In genomic region chr7:126536466-126536865, GRCm38 (mm10) we compare ENCODE assay signal across 8 mouse cellular contexts. TPM values are rescaled to one million over a fixed set of nuclear protein-coding genes. Genes with fewer than 3 reads are reported as not detected.
DNase-seq lines count a peak whose midpoint lies in the region; ATAC-seq lines count a peak whose summit lies in the region.
"Had no signal": no experiment of that assay in that cellular context is flagged by ENCODE, and none has a peak within 500 bp of the region (broad histone marks: within the 10 kb centered on the region; RNA-seq: fewer than 3 reads in every experiment).

No protein-coding gene starts in this region.

- DNase-seq in liver, embryonic 11.5 days (ENCODE audit: low spot score), result no peak
- DNase-seq in liver, result no peak
- no peak for DNase-seq in frontal cortex, postnatal 14 days (ENCODE audit: low spot score in 2 of 2)
- no peak for DNase-seq in adrenal gland, postnatal 14 days
- DNase-seq: cerebellum, adult 11-12 months had no signal

- H3K4me2 ChIP-seq in liver, embryonic 11.5 days, result peak overlapping the region; percentile 85
- peak overlapping the region; percentile 70 for H3K4me2 ChIP-seq in forebrain, embryonic 13.5 days
- peak overlapping the region; percentile 79 for H3K4me2 ChIP-seq in limb, embryonic 12.5 days
- peak overlapping the region; percentile 93 for H3K4me2 ChIP-seq in neural tube, embryonic 15.5 days

- no peaks in the 10 kb centered on the region for H3K4me1 ChIP-seq in liver, embryonic 11.5 days (replicated peaks; ENCODE audit: control insufficient read depth, insufficient read depth, low read length)
- peaks cover 5% of the 10 kb centered on the region; the same call in 1 of the 2 replicates for H3K4me1 ChIP-seq in forebrain, embryonic 13.5 days
- no peaks in the 10 kb centered on the region for H3K4me1 ChIP-seq in limb, embryonic 12.5 days (replicated peaks)
- peaks cover 14% of the 10 kb centered on the region for H3K4me1 ChIP-seq in neural tube, embryonic 15.5 days

- H3K9ac ChIP-seq in liver, embryonic 11.5 days (ENCODE audit: low read depth, low read length), result no peak overlapping the region
- H3K9ac ChIP-seq in forebrain, embryonic 13.5 days, result peak overlapping the region; percentile 72
- H3K9ac ChIP-seq in limb, embryonic 12.5 days (replicated peaks), result no peak overlapping the region
- H3K9ac ChIP-seq in neural tube, embryonic 15.5 days (replicated peaks), result peak overlapping the region; percentile 60

- H3K27ac ChIP-seq in liver, embryonic 11.5 days (ENCODE audit: low read depth, low read length), result no peak overlapping the region
- no peak overlapping the region for H3K27ac ChIP-seq in forebrain, embryonic 13.5 days
- no peak overlapping the region for H3K27ac ChIP-seq in limb, embryonic 12.5 days
- no peak overlapping the region for H3K27ac ChIP-seq in neural tube, embryonic 15.5 days (replicated peaks)

- H3K4me3 ChIP-seq in liver, embryonic 11.5 days (ENCODE audit: low read depth, low read length), result peak overlapping the region; percentile 55
- peak overlapping the region; percentile 48 for H3K4me3 ChIP-seq in forebrain, embryonic 13.5 days
- peak overlapping the region; percentile 49 for H3K4me3 ChIP-seq in limb, embryonic 12.5 days (replicated peaks)
- peak overlapping the region; percentile 47 for H3K4me3 ChIP-seq in neural tube, embryonic 15.5 days (replicated peaks)

- ATAC-seq in liver, embryonic 11.5 days (replicated peaks; ENCODE audit: low FRiP score), result no peak
- ATAC-seq in forebrain, embryonic 13.5 days, result no peak
- no peak for ATAC-seq in limb, embryonic 12.5 days (ENCODE audit: insufficient number of reproducible peaks, insufficient read depth, low FRiP score, low TSS enrichment, low read depth)
- ATAC-seq in neural tube, embryonic 15.5 days (ENCODE audit: low FRiP score), result no peak

- H3K9me3 ChIP-seq in liver, embryonic 11.5 days (ENCODE audit: control insufficient read depth, low read length), result no peaks in the 10 kb centered on the region
- H3K9me3 ChIP-seq in forebrain, embryonic 13.5 days (replicated peaks), result no peaks in the 10 kb centered on the region
- no peaks in the 10 kb centered on the region for H3K9me3 ChIP-seq in limb, embryonic 12.5 days
- H3K9me3 ChIP-seq in neural tube, embryonic 15.5 days (replicated peaks), result no peaks in the 10 kb centered on the region

- H3K27me3 ChIP-seq in liver, embryonic 11.5 days (replicated peaks; ENCODE audit: control insufficient read depth, insufficient read depth, low read length), result peaks cover 17% of the 10 kb centered on the region
- peaks cover 14% of the 10 kb centered on the region for H3K27me3 ChIP-seq in forebrain, embryonic 13.5 days
- H3K27me3 ChIP-seq in limb, embryonic 12.5 days, result peaks cover 26% of the 10 kb centered on the region
- peaks cover 9% of the 10 kb centered on the region for H3K27me3 ChIP-seq in neural tube, embryonic 15.5 days (replicated peaks)

- 61% methylated on average over 9 of the region's 9 CpGs for WGBS in liver, embryonic 11.5 days
- 54% methylated on average over 9 of the region's 9 CpGs for WGBS in forebrain, embryonic 13.5 days
- 61% methylated on average over 9 of the region's 9 CpGs for WGBS in limb, embryonic 12.5 days
- WGBS in neural tube, embryonic 15.5 days, result 63% methylated on average over 9 of the region's 9 CpGs

- no peaks in the 10 kb centered on the region for H3K36me3 ChIP-seq in liver, embryonic 11.5 days (ENCODE audit: control insufficient read depth, insufficient read depth, low read length)
- H3K36me3 ChIP-seq in forebrain, embryonic 13.5 days (ENCODE audit: poor library complexity, severe bottlenecking), result no peaks in the 10 kb centered on the region
- H3K36me3 ChIP-seq in limb, embryonic 12.5 days, result no peaks in the 10 kb centered on the region
- no peaks in the 10 kb centered on the region for H3K36me3 ChIP-seq in neural tube, embryonic 15.5 days

RNA-seq across cellular contexts. Expression of gene Eif3c, which starts 29.7 kb away (rescaled TPM):
- 195 and 201 TPM in 2 replicates for polyA plus RNA-seq in liver, embryonic 11.5 days (2014; fragmentation: Nextera tagmentation; extraction: Ambion mirVana)
- polyA plus RNA-seq in forebrain, embryonic 13.5 days (2015; fragmentation: Nextera tagmentation; extraction: Ambion mirVana), result 209 and 212 TPM in 2 replicates
- polyA plus RNA-seq in limb, embryonic 12.5 days (2016; fragmentation: Nextera tagmentation; extraction: Ambion mirVana), result 202 and 205 TPM in 2 replicates
- 178 and 194 TPM in 2 replicates for polyA plus RNA-seq in neural tube, embryonic 15.5 days (2015; fragmentation: Nextera tagmentation; extraction: Ambion mirVana)
- 241 and 262 TPM in 2 replicates for total RNA-seq in adrenal gland, postnatal 14 days (2021)

RNA-seq across cellular contexts. Expression of gene Atxn2l, which starts 33.2 kb away (rescaled TPM):
- polyA plus RNA-seq in liver, embryonic 11.5 days (2014; fragmentation: Nextera tagmentation; extraction: Ambion mirVana), result 71.4 and 75.7 TPM in 2 replicates
- 52.4 and 60.0 TPM in 2 replicates for polyA plus RNA-seq in forebrain, embryonic 13.5 days (2015; fragmentation: Nextera tagmentation; extraction: Ambion mirVana)
- polyA plus RNA-seq in limb, embryonic 12.5 days (2016; fragmentation: Nextera tagmentation; extraction: Ambion mirVana), result 59.6 and 65.8 TPM in 2 replicates
- polyA plus RNA-seq in neural tube, embryonic 15.5 days (2015; fragmentation: Nextera tagmentation; extraction: Ambion mirVana), result 66.0 and 69.5 TPM in 2 replicates
- total RNA-seq in adrenal gland, postnatal 14 days (2021), result 90.3 and 96.7 TPM in 2 replicates

RNA-seq across cellular contexts. Expression of gene Apobr, which starts 48.3 kb away (rescaled TPM):
- 0.68 and 1.4 TPM in 2 replicates for polyA plus RNA-seq in liver, embryonic 11.5 days (2014; fragmentation: Nextera tagmentation; extraction: Ambion mirVana)
- 0.38 and 0.46 TPM in 2 replicates for polyA plus RNA-seq in forebrain, embryonic 13.5 days (2015; fragmentation: Nextera tagmentation; extraction: Ambion mirVana)
- polyA plus RNA-seq in limb, embryonic 12.5 days (2016; fragmentation: Nextera tagmentation; extraction: Ambion mirVana), result 0.56 and 0.90 TPM in 2 replicates
- polyA plus RNA-seq in neural tube, embryonic 15.5 days (2015; fragmentation: Nextera tagmentation; extraction: Ambion mirVana), result 0.22 and 1.3 TPM in 2 replicates
- total RNA-seq in adrenal gland, postnatal 14 days (2021), result 2.9 and 3.5 TPM in 2 replicates

RNA-seq across cellular contexts. Expression of gene Cln3, which starts 49.2 kb away (rescaled TPM):
- polyA plus RNA-seq in liver, embryonic 11.5 days (2014; fragmentation: Nextera tagmentation; extraction: Ambion mirVana), result 19.7 and 25.2 TPM in 2 replicates
- 26.3 and 30.8 TPM in 2 replicates for polyA plus RNA-seq in forebrain, embryonic 13.5 days (2015; fragmentation: Nextera tagmentation; extraction: Ambion mirVana)
- 34.0 TPM in 2 replicates for polyA plus RNA-seq in limb, embryonic 12.5 days (2016; fragmentation: Nextera tagmentation; extraction: Ambion mirVana)
- polyA plus RNA-seq in neural tube, embryonic 15.5 days (2015; fragmentation: Nextera tagmentation; extraction: Ambion mirVana), result 32.6 and 32.7 TPM in 2 replicates
- total RNA-seq in adrenal gland, postnatal 14 days (2021), result 25.3 and 31.1 TPM in 2 replicates

RNA-seq across cellular contexts. Expression of gene Tufm, which starts 49.3 kb away (rescaled TPM):
- 193 and 211 TPM in 2 replicates for polyA plus RNA-seq in liver, embryonic 11.5 days (2014; fragmentation: Nextera tagmentation; extraction: Ambion mirVana)
- polyA plus RNA-seq in forebrain, embryonic 13.5 days (2015; fragmentation: Nextera tagmentation; extraction: Ambion mirVana), result 114 and 123 TPM in 2 replicates
- 137 and 140 TPM in 2 replicates for polyA plus RNA-seq in limb, embryonic 12.5 days (2016; fragmentation: Nextera tagmentation; extraction: Ambion mirVana)
- 139 and 147 TPM in 2 replicates for polyA plus RNA-seq in neural tube, embryonic 15.5 days (2015; fragmentation: Nextera tagmentation; extraction: Ambion mirVana)
- total RNA-seq in adrenal gland, postnatal 14 days (2021), result 221 and 223 TPM in 2 replicates

Comparison
In these comparisons a context has a peak if more than half of its experiments do, and no peak if none do; other contexts are left out.
1. H3K9ac ChIP-seq: peak in forebrain, embryonic 13.5 days (single experiment) and neural tube, embryonic 15.5 days (single experiment); none in liver, embryonic 11.5 days (single experiment) and limb, embryonic 12.5 days (single experiment).
2. Peak in every context shown above with its lines, with median percentiles within 50 percentile points of each other: H3K4me2 ChIP-seq and H3K4me3 ChIP-seq.